8 mouse cellular contexts compared by ENCODE assay signal in the genomic region with DNA sequence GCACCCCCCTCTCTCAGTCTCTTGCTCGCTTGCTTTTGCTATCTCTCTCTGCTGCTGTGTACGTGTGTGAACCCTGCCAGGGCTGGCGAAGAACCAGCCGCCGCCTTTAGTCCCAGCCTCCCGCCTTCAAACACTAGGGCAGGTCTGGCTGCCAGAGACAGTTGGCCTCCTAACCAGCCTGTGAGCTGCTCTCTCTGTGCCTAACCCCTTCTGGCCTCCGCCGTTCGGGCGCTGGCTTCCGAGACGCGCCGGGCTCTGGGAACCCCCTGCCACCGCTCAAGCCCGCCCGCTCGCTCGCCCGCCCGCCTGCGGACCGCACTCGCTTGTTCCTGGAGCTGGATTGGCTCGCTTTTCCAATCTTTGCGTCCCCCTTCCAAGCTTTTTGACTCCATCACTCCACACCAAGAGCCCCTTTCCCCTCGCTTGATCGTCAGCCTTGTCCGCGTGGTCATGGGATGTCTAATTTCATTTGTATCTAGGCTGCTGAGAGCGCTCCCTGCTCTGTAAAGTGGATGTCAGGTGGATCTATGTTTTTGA. TPM values are rescaled to one million over a fixed set of nuclear protein-coding genes. Genes with fewer than 3 reads are reported as not detected.
DNase-seq lines count a peak whose midpoint lies in the region; ATAC-seq lines count a peak whose summit lies in the region.

No protein-coding gene starts in this region.

- peak overlapping the region; percentile 86 for H3K4me2 ChIP-seq in forebrain, embryonic 12.5 days
- peak overlapping the region; percentile 41 for H3K4me2 ChIP-seq in stomach, embryonic 15.5 days

- peaks cover 42% of the 10 kb centered on the region for H3K4me1 ChIP-seq in forebrain, embryonic 12.5 days
- peaks cover 26% of the 10 kb centered on the region for H3K4me1 ChIP-seq in limb, embryonic 10.5 days
- peaks cover 5% of the 10 kb centered on the region for H3K4me1 ChIP-seq in stomach, embryonic 15.5 days

- intact Hi-C loops in heart, postnatal 36 days (cut with DNase I), result no loop called here

- H3K27me3 ChIP-seq in forebrain, embryonic 12.5 days, result peaks cover 81% of the 10 kb centered on the region
- H3K27me3 ChIP-seq in limb, embryonic 10.5 days (ENCODE audit: low read depth, poor library complexity, severe bottlenecking), result peaks cover 81% of the 10 kb centered on the region
- peaks cover 73% of the 10 kb centered on the region for H3K27me3 ChIP-seq in stomach, embryonic 15.5 days (replicated peaks)

- H3K36me3 ChIP-seq in forebrain, embryonic 12.5 days (replicated peaks), result no peaks in the 10 kb centered on the region
- H3K36me3 ChIP-seq in limb, embryonic 10.5 days, result no peaks in the 10 kb centered on the region
- no peaks in the 10 kb centered on the region for H3K36me3 ChIP-seq in stomach, embryonic 15.5 days

- peak overlapping the region; percentile 50; the same call in 1 of the 2 replicates for H3K27ac ChIP-seq in forebrain, embryonic 12.5 days
- no peak overlapping the region for H3K27ac ChIP-seq in limb, embryonic 10.5 days
- H3K27ac ChIP-seq in stomach, embryonic 15.5 days, result no peak overlapping the region

- peak; percentile 36 to 46 for DNase-seq in heart, adult 18-20 months
- DNase-seq in heart, postnatal 36 days, result no peak
- peak; percentile 24 to 45 for DNase-seq in adrenal gland, postnatal 36 days
- DNase-seq in limb, embryonic 10.5 days (ENCODE audit: low spot score), result peak; percentile 54
- no peak for DNase-seq in layer of hippocampus, adult 11-12 months (ENCODE audit: low spot score)

- H3K9me3 ChIP-seq in forebrain, embryonic 12.5 days, result no peaks in the 10 kb centered on the region
- no peaks in the 10 kb centered on the region for H3K9me3 ChIP-seq in limb, embryonic 10.5 days (replicated peaks)
- no peaks in the 10 kb centered on the region for H3K9me3 ChIP-seq in stomach, embryonic 15.5 days

- ATAC-seq in forebrain, embryonic 12.5 days (ENCODE audit: low FRiP score), result peak; percentile 47
- peak; percentile 58; the same call in 1 of the 2 replicates for ATAC-seq in stomach, embryonic 15.5 days (ENCODE audit: insufficient read depth, low FRiP score, low read depth)
- ATAC-seq in CD4-positive, CD25-positive, alpha-beta regulatory T cell, adult 4 months, result no peak

- peak overlapping the region; percentile 57 for H3K9ac ChIP-seq in forebrain, embryonic 12.5 days
- no peak overlapping the region for H3K9ac ChIP-seq in stomach, embryonic 15.5 days

- under 1% methylated on average over 31 of the region's 31 CpGs for WGBS in forebrain, embryonic 12.5 days
- under 1% methylated on average over 31 of the region's 31 CpGs for WGBS in limb, embryonic 10.5 days
- 2% methylated on average over 31 of the region's 31 CpGs for WGBS in stomach, embryonic 15.5 days

- peak overlapping the region; percentile 50 for H3K4me3 ChIP-seq in forebrain, embryonic 12.5 days (replicated peaks)
- peak overlapping the region; percentile 32 for H3K4me3 ChIP-seq in limb, embryonic 10.5 days
- peak overlapping the region; percentile 12 for H3K4me3 ChIP-seq in stomach, embryonic 15.5 days (replicated peaks)

RNA-seq across cellular contexts. Expression of a gene that starts 1.5 kb away (rescaled TPM):
- under 1 TPM in 1 of 2 experiments, not detected in 1; 0.13 TPM for total RNA-seq in heart, adult 18-20 months (2021)
- total RNA-seq in heart, postnatal 36 days (2021), result not detected
- 1 to 10 TPM in 1 of 2 experiments, not detected in 1; 1.3 TPM for total RNA-seq in adrenal gland, postnatal 36 days (2021)
- 12.8 TPM in 2 replicates for polyA plus RNA-seq in forebrain, embryonic 12.5 days (2016; fragmentation: Nextera tagmentation; extraction: Ambion mirVana)
- polyA plus RNA-seq in limb, embryonic 10.5 days (2016; fragmentation: Nextera tagmentation; extraction: Ambion mirVana), result not detected in 2 replicates
- 0.39 and 0.63 TPM in 2 replicates for polyA plus RNA-seq in stomach, embryonic 15.5 days (2015; fragmentation: Nextera tagmentation; extraction: Ambion mirVana)
- not detected for polyA plus RNA-seq in CD4-positive, CD25-positive, alpha-beta regulatory T cell, adult 4 months (2017; shearing (Covaris generic))

Comparison
In these comparisons a context has a peak if more than half of its experiments do, and no peak if none do; other contexts are left out.
1. DNase-seq: peak in heart, adult 18-20 months (2 of 2), adrenal gland, postnatal 36 days (2 of 2) and limb, embryonic 10.5 days (single experiment); none in heart, postnatal 36 days (0 of 2) and layer of hippocampus, adult 11-12 months (single experiment).
2. Peak in every context shown above with its lines, with median percentiles within 50 percentile points of each other: H3K4me3 ChIP-seq.